Mouse (Mus musculus) midbrain, embryonic 12.5 days (tissue): ENCODE data around the gene Med23. TPM values are rescaled to one million over a fixed set of nuclear protein-coding genes. Genes with fewer than 3 reads are reported as not detected.

Experiments
- ATAC-seq: fragments of 200-750 bp; cut with Nextera tagmentation; 2 replicates; pipeline ENCODE4 v1.8.0; 2017; ENCODE audit warnings: low read depth, moderate TSS enrichment, moderate library complexity; ENCODE audit not compliant: low FRiP score
- H3K27ac ChIP-seq: fragments of 300-500 bp; sonication (generic); replicated peaks from 2 replicates; pipeline ENCODE4 v1.5.1; 2016; ENCODE audit warnings: mild to moderate bottlenecking
- H3K27me3 ChIP-seq: fragments of 300-500 bp; sonication (generic); 2 replicates; pipeline ENCODE4 v1.6.1; 2016; ENCODE audit warnings: mild to moderate bottlenecking
- H3K36me3 ChIP-seq: fragments of 300-500 bp; sonication (generic); 2 replicates; pipeline ENCODE4 v1.6.1; 2016
- H3K4me1 ChIP-seq: fragments of 300-500 bp; sonication (generic); 2 replicates; pipeline ENCODE4 v1.6.1; 2016
- H3K4me2 ChIP-seq: fragments of 300-500 bp; sonication (generic); replicated peaks from 2 replicates; pipeline ENCODE4 v1.6.1; 2016; ENCODE audit warnings: mild to moderate bottlenecking, moderate library complexity
- H3K4me3 ChIP-seq: fragments of 300-500 bp; sonication (generic); 2 replicates; pipeline ENCODE4 v1.5.1; 2016; ENCODE audit warnings: mild to moderate bottlenecking
- H3K9ac ChIP-seq: fragments of 300-500 bp; sonication (generic); replicated peaks from 2 replicates; pipeline ENCODE4 v1.6.1; 2016; ENCODE audit warnings: mild to moderate bottlenecking, moderate library complexity
- H3K9me3 ChIP-seq: fragments of 300-500 bp; sonication (generic); 2 replicates; pipeline ENCODE4 v1.6.1; 2016; ENCODE audit warnings: mild to moderate bottlenecking
- WGBS: fragments of 180-500 bp; shearing (Covaris S2); methylation state at CpG from one replicate; pipeline ENCODE4 v1.1.7; 2016; 5-methylcytosine and 5-hydroxymethylcytosine counted together
- microRNA-seq: library from miRNA; unstranded; fragments of <30 nt; microRNA quantifications from one replicate; pipeline ENCODE4, GENCODE M21; 2017
- polyA plus RNA-seq: library from polyadenylated mRNA; unstranded; fragments of >200 nt; fragmentation: Nextera tagmentation; extraction: Ambion mirVana; gene quantifications from 2 replicates; pipeline ENCODE4 v1.2.1, GENCODE M21; 2016

The Med23 gene
- polyA plus RNA-seq, 1 experiment from 2014 or later, result 33.1 TPM

- ATAC-seq, result no peak
- Histone ChIP-seq H3K4me1 (no peaks in the 10 kb centered on the region), H3K27ac (no peak overlapping the region), H3K4me2 (no peak overlapping the region), H3K9ac (no peak overlapping the region), H3K27me3 (no peaks in the 10 kb centered on the region), H3K4me3 (no peak overlapping the region), H3K9me3 (no peaks in the 10 kb centered on the region), H3K36me3 (no peaks in the 10 kb centered on the region)
- 84% methylated on average over 4 of the region's 4 CpGs for WGBS
Observed at GRCm38 (mm10) chr10:24950223-24950622, 80.4 kb downstream of the Med23 start.

GRCm38 (mm10) chr10:24951575-24951974 lies 81.8 kb downstream of the Med23 start:
- 92% methylated on average over 8 of the region's 8 CpGs for WGBS
- Histone ChIP-seq H3K9me3 (no peaks in the 10 kb centered on the region), H3K4me1 (no peaks in the 10 kb centered on the region), H3K4me3 (no peak overlapping the region), H3K9ac (no peak overlapping the region), H3K27me3 (no peaks in the 10 kb centered on the region), H3K36me3 (no peaks in the 10 kb centered on the region), H3K4me2 (no peak overlapping the region), H3K27ac (no peak overlapping the region)
- no peak for ATAC-seq

GRCm38 (mm10) chr10:24952549-24952948 lies 82.8 kb downstream of the Med23 start:
- no peaks in the 10 kb centered on the region for H3K4me1 ChIP-seq
- H3K27me3 ChIP-seq, result no peaks in the 10 kb centered on the region
- no peak for ATAC-seq
- no peak overlapping the region for H3K4me2 ChIP-seq
- H3K4me3 ChIP-seq, result no peak overlapping the region
- H3K27ac ChIP-seq, result no peak overlapping the region
- no peaks in the 10 kb centered on the region for H3K36me3 ChIP-seq
- no peak overlapping the region for H3K9ac ChIP-seq
- WGBS, result 88% methylated on average over 7 of the region's 7 CpGs
- no peaks in the 10 kb centered on the region for H3K9me3 ChIP-seq

- no peaks in the 10 kb centered on the region for H3K27me3 ChIP-seq
- no peaks in the 10 kb centered on the region for H3K9me3 ChIP-seq
- no peaks in the 10 kb centered on the region for H3K36me3 ChIP-seq
- no peak overlapping the region for H3K4me2 ChIP-seq
- H3K4me3 ChIP-seq, result no peak overlapping the region
- 91% methylated on average over 6 of the region's 6 CpGs for WGBS
- no peak overlapping the region for H3K9ac ChIP-seq
- no peak for ATAC-seq
- no peaks in the 10 kb centered on the region for H3K4me1 ChIP-seq
- H3K27ac ChIP-seq, result no peak overlapping the region
Observed at GRCm38 (mm10) chr10:24953876-24954275, 84.1 kb downstream of the Med23 start.

- ATAC-seq, result no peak
- WGBS, result 86% methylated on average over 15 of the region's 15 CpGs
- Histone ChIP-seq H3K9me3 (no peaks in the 10 kb centered on the region), H3K36me3 (no peaks in the 10 kb centered on the region), H3K27ac (no peak overlapping the region), H3K4me3 (no peak overlapping the region), H3K9ac (no peak overlapping the region), H3K27me3 (no peaks in the 10 kb centered on the region), H3K4me1 (0 out of 2 replicates have a peak, but pooled peaks cover 2% of the 10 kb centered on the region), H3K4me2 (no peak overlapping the region)
Observed at GRCm38 (mm10) chr10:24958280-24959042, 88.7 kb downstream of the Med23 start.

- Histone ChIP-seq H3K4me3 (no peak overlapping the region), H3K9me3 (no peaks in the 10 kb centered on the region), H3K9ac (no peak overlapping the region), H3K27me3 (no peaks in the 10 kb centered on the region), H3K4me1 (0 out of 2 replicates have a peak, but pooled peaks cover 2% of the 10 kb centered on the region), H3K27ac (no peak overlapping the region), H3K4me2 (no peak overlapping the region), H3K36me3 (no peaks in the 10 kb centered on the region)
- WGBS, result 65% methylated on average over 15 of the region's 15 CpGs
- no peak for ATAC-seq
Observed at GRCm38 (mm10) chr10:24959043-24959916, 89.5 kb downstream of the Med23 start.

GRCm38 (mm10) chr10:24961112-24961511 lies 91.3 kb downstream of the Med23 start:
- ATAC-seq, result peak; percentile 53; the same call in 1 of the 2 replicates
- Histone ChIP-seq H3K27me3 (no peaks in the 10 kb centered on the region), H3K4me3 (no peak overlapping the region), H3K4me1 (0 out of 2 replicates have a peak, but pooled peaks cover 2% of the 10 kb centered on the region), H3K27ac (no peak overlapping the region), H3K36me3 (no peaks in the 10 kb centered on the region), H3K9me3 (no peaks in the 10 kb centered on the region), H3K4me2 (no peak overlapping the region), H3K9ac (no peak overlapping the region)
- 48% methylated on average over 2 of the region's 2 CpGs for WGBS

- no peak overlapping the region for H3K9ac ChIP-seq
- H3K4me2 ChIP-seq, result no peak overlapping the region
- no peaks in the 10 kb centered on the region for H3K36me3 ChIP-seq
- 0 out of 2 replicates have a peak, but pooled peaks cover 2% of the 10 kb centered on the region for H3K4me1 ChIP-seq
- no peaks in the 10 kb centered on the region for H3K9me3 ChIP-seq
- no peak overlapping the region for H3K4me3 ChIP-seq
- no peaks in the 10 kb centered on the region for H3K27me3 ChIP-seq
- H3K27ac ChIP-seq, result no peak overlapping the region
- ATAC-seq, result no peak
- 36% methylated on average over 2 of the region's 2 CpGs for WGBS
Observed at GRCm38 (mm10) chr10:24961889-24962288, 92.1 kb downstream of the Med23 start.

Small RNA genes lying within 50 kb of the gene (microRNA-seq; reads per million reads assigned to microRNA genes)
- not detected for gene Mir6905

Other genes with a start within 250 kb of the Med23 start
- gene Enpp1, start 157.8 kb upstream of the Med23 start, polyA plus RNA-seq, result 2.0 and 2.2 TPM in 2 replicates
- 5.2 and 9.4 TPM in 2 replicates for gene Enpp3, start 27.2 kb upstream of the Med23 start, polyA plus RNA-seq
- gene Arg1, start 57.5 kb downstream of the Med23 start, polyA plus RNA-seq, result 1.3 and 1.7 TPM in 2 replicates